Mouse (Mus musculus) liver, adult 2 months (tissue): ENCODE measurements around the gene Spg21.

Experiments used
- CTCF ChIP-seq: fragments of 200-500 bp; IDR thresholded peaks from 2 replicates; pipeline ENCODE4 v1.5.1; 2011; ENCODE audit warnings: low read depth, low read length, control low read depth
- POLR2A ChIP-seq: fragments of 200-500 bp; IDR thresholded peaks from 2 replicates; pipeline ENCODE4 v1.6.1; 2011; ENCODE audit warnings: low read length, control low read depth; ENCODE audit not compliant: insufficient read depth; ENCODE audit errors: extremely low read depth

DNA sequence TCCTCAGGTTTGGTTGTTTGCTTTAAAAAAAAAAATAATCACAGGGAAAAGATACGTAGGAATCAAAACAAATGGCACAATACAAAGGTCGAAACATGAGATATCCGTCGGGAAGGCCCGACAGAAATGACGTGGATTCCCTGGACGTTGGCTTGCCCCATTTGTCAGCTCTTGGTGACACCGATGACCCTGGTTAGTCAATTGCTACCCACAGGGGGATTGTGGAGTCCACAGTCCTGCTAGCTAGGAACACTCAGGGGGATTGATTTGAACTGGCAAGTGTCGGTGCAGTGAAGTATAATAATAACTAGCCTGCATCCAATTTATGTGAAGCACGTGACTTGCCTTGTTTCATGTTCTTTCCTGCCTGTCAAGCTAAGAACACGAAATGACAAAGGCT is 6.9 kb downstream of the Spg21 start:
- no peak for TF ChIP-seq CTCF
- TF ChIP-seq POLR2A: no peak
